Mouse (Mus musculus) neutrophil, adult 5-6 weeks (primary cell): Measurements from ENCODE around the gene Trmt1. TPM values are rescaled to one million over a fixed set of nuclear protein-coding genes. Genes with fewer than 3 reads are reported as not detected.

Experiments
- ATAC-seq: fragments of 151-379, 151-347 bp; 2 replicates; pipeline ENCODE4 v1.8.0; 2017; ENCODE audit warnings: mild to moderate bottlenecking, moderate TSS enrichment; ENCODE audit not compliant: insufficient number of reproducible peaks, poor library complexity, low FRiP score, severe bottlenecking; ENCODE audit errors: extremely low read depth
- total RNA-seq: library from RNA; stranded (forward); fragments of 200-1000 nt; gene quantifications from 2 replicates; pipeline ENCODE4 v1.2.3, GENCODE M21; 2017

Gene Trmt1
- total RNA-seq: 83.2 and 89.7 TPM in 2 replicates

- ATAC-seq: no peak
Measured at GRCm38 (mm10) chr8:84686191-84687002, at the start of gene Trmt1. Trmt1 (plus strand) TSS chr8:84686307.

GRCm38 (mm10) chr8:84637946-84638554 is 48.1 kb upstream of the Trmt1 start:
- ATAC-seq: no peak

- no peak for ATAC-seq
Measured at GRCm38 (mm10) chr8:84638555-84639161, 47.4 kb upstream of the Trmt1 start.

- ATAC-seq: peak; percentile 72
Measured at GRCm38 (mm10) chr8:84639162-84640009, 46.7 kb upstream of the Trmt1 start.

GRCm38 (mm10) chr8:84640010-84640588 is 46.0 kb upstream of the Trmt1 start:
- no peak for ATAC-seq

GRCm38 (mm10) chr8:84640617-84641294 is 45.4 kb upstream of the Trmt1 start:
- no peak for ATAC-seq

GRCm38 (mm10) chr8:84641578-84642361 is 44.3 kb upstream of the Trmt1 start:
- ATAC-seq: no peak

- no peak for ATAC-seq
Measured at GRCm38 (mm10) chr8:84643019-84643418, 43.1 kb upstream of the Trmt1 start.

GRCm38 (mm10) chr8:84646800-84647199 is 39.3 kb upstream of the Trmt1 start:
- no peak for ATAC-seq

- no peak for ATAC-seq
Measured at GRCm38 (mm10) chr8:84647461-84647901, 38.6 kb upstream of the Trmt1 start.

- no peak for ATAC-seq
Measured at GRCm38 (mm10) chr8:84650213-84650612, 35.9 kb upstream of the Trmt1 start.

- ATAC-seq: no peak
Measured at GRCm38 (mm10) chr8:84653092-84653631, 32.9 kb upstream of the Trmt1 start.

GRCm38 (mm10) chr8:84654597-84654996 is 31.5 kb upstream of the Trmt1 start:
- ATAC-seq: no peak

GRCm38 (mm10) chr8:84655336-84656190 is 30.5 kb upstream of the Trmt1 start:
- no peak for ATAC-seq

GRCm38 (mm10) chr8:84656191-84656525 is 29.9 kb upstream of the Trmt1 start:
- no peak for ATAC-seq

- ATAC-seq: peak; percentile 47; the same call in 1 of the 2 replicates
Measured at GRCm38 (mm10) chr8:84656641-84657126, 29.4 kb upstream of the Trmt1 start.
